Mouse (Mus musculus): Measurements from ENCODE around the gene Zfp456. TPM values are rescaled to one million over a fixed set of nuclear protein-coding genes. Genes with fewer than 3 reads are reported as not detected.
A peak's percentile ranks its signal among the peaks of the same experiment; 100 is the strongest.
"Not testable (repeated sequence)": the region's sequence is repeated elsewhere in the genome, so short reads cannot be mapped to it uniquely, and the experiment has no call there.

Zfp456 gene
- 0.36 and 0.47 TPM in 2 replicates for polyA plus RNA-seq (2015; fragmentation: Nextera tagmentation; extraction: Ambion mirVana)

DNA sequence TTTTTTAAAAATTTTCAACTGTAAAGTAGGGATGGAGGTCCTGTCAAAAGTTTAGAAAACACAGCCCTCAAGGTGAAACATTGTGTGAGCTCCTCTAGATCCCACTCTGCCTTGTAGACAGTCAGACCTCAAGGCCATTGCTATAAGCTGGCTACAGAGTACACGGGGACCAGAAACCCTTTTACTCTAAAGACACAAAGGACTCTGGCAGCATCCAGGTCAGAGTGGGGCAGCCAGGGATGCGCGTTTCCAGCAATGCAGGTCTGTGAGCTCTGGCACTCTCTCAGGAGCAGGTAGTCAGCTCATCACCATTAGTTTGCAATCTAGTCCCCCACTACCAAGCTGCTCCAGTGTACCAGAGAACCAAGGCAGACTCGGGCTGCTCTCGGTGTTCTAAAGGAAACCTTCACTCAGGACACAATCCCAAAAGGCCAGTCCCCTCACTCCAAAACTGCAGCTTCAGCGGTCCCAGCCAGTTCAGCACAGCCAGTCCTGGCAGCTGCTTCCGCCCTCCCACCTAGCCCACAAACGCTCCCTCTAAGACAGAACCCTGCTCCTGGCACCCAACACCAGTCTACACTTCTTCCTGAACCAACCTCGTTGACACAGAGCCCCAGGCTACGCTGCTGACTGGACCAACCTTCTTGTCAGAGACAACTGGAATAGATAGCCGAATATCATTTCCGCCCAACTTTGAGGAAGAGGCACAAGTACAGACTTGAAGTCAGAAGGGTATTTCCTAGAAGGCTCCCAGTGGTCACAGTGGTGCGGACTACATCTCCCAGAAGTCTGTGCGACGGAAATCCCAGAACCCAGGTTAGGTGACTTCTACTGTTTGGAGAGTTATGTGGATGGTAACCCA lies at the start of gene Zfp456, which contains the start of gene Gm28041:
Gene Zfp456 (minus strand): TSS at position 761 of the 862 bp plus-strand sequence.
Gene Gm28041 (minus strand): TSS at position 684 of the 862 bp plus-strand sequence.
- Histone ChIP-seq H3K9ac (ENCODE audit: low read depth, low read length) (peak within 1 kb of the TSS; percentile 58), H3K4me3 (ENCODE audit: low read depth, low read length) (peak within 1 kb of the TSS; percentile 64), H3K4me2 (ENCODE audit: low read depth, low read length) (peak within 1 kb of the TSS; percentile 72)
- H3K27ac ChIP-seq (ENCODE audit: low read length); H3K4me1 ChIP-seq (ENCODE audit: control insufficient read depth, low read depth, low read length); H3K9me3 ChIP-seq (replicated peaks; ENCODE audit: control insufficient read depth, low read length); H3K36me3 ChIP-seq (ENCODE audit: control insufficient read depth, insufficient read depth); H3K27me3 ChIP-seq (ENCODE audit: control insufficient read depth, insufficient read depth, low read depth, low read length): not testable (repeated sequence)
- peak; percentile 91 for ATAC-seq (ENCODE audit: low read depth)
- 9% methylated on average over 13 of the region's 15 CpGs for WGBS (ENCODE audit: insufficient replicate concordance)

DNA sequence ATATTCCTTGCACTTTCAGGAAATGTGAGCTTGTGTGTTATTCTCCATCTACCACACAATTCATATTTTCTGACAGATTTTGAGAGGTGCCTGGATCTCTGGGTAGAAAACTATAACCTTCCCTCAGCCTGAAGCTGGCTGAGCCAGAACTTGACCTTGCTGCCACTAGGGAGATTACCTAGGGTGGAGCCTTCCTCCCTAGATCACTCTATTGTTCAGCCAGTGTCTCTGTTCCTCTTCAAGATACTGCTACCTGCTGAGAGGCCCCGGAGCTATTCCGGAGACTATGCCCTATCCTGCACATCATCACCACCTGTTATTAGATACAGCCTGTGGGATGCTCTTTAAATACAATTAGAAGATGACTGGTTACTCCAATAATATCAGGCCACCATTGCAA lies 46.9 kb upstream of the Zfp456 start:
- H3K4me3 ChIP-seq (ENCODE audit: low read depth, low read length); H3K27ac ChIP-seq (ENCODE audit: low read length); H3K9me3 ChIP-seq (replicated peaks; ENCODE audit: control insufficient read depth, low read length); ATAC-seq (ENCODE audit: low read depth); H3K4me1 ChIP-seq (ENCODE audit: control insufficient read depth, low read depth, low read length); H3K9ac ChIP-seq (ENCODE audit: low read depth, low read length); H3K27me3 ChIP-seq (ENCODE audit: control insufficient read depth, insufficient read depth, low read depth, low read length); H3K4me2 ChIP-seq (ENCODE audit: low read depth, low read length); H3K36me3 ChIP-seq (ENCODE audit: control insufficient read depth, insufficient read depth): not testable (repeated sequence)
- WGBS (ENCODE audit: insufficient replicate concordance) = 80% methylated on average over 2 of the region's 2 CpGs

DNA sequence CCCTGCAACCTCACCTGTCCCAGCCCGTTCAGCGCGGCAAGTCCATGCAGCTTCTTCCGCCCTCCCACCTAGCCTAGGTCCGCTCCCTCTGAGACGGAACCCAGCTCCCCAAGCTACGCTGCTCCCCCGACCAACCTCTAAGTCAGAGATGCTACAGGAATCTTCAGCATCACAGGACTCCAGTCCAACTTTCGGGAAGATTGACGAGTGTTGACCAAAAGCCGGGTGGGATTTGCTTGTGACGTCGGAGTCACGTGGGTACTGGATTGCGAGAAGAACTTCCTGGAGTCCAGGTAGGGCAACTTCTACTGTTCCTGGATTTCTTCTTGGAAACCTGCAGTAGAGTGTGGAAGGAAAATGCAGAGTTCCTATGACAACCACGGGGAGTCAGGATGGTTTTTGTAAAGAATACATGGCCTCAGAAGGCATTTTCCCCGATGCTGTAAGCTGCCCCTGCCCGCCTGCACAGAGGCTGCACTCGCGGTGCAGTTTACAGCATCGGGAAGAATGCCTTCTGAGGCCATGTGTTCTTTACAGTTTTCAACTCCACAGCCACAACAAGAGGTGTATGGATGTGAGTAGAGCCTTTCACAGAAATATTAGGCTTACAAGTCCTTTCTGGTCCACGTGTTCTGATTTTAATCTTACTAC lies 45.7 kb upstream of the Zfp456 start, which contains the start of gene Zfp459:
Gene Zfp459 (minus strand): TSS at position 212 of the 651 bp plus-strand sequence.
- 3% methylated on average over 22 of the region's 22 CpGs for WGBS (ENCODE audit: insufficient replicate concordance)
- H3K36me3 ChIP-seq (ENCODE audit: control insufficient read depth, insufficient read depth) = no peaks in the 10 kb centered on the region
- peak within 1 kb of the TSS; percentile 59 for H3K9ac ChIP-seq (ENCODE audit: low read depth, low read length)
- H3K27me3 ChIP-seq (ENCODE audit: control insufficient read depth, insufficient read depth, low read depth, low read length) = no peaks in the 10 kb centered on the region
- H3K4me1 ChIP-seq (ENCODE audit: control insufficient read depth, low read depth, low read length) = peaks cover 6% of the 10 kb centered on the region
- peak within 1 kb of the TSS; percentile 84 for H3K4me2 ChIP-seq (ENCODE audit: low read depth, low read length)
- no peak within 1 kb of the TSS for H3K27ac ChIP-seq (ENCODE audit: low read length)
- H3K4me3 ChIP-seq (ENCODE audit: low read depth, low read length) = peak within 1 kb of the TSS; percentile 68
- ATAC-seq (ENCODE audit: low read depth) = peak; percentile 59
- no peaks in the 10 kb centered on the region for H3K9me3 ChIP-seq (replicated peaks; ENCODE audit: control insufficient read depth, low read length)

DNA sequence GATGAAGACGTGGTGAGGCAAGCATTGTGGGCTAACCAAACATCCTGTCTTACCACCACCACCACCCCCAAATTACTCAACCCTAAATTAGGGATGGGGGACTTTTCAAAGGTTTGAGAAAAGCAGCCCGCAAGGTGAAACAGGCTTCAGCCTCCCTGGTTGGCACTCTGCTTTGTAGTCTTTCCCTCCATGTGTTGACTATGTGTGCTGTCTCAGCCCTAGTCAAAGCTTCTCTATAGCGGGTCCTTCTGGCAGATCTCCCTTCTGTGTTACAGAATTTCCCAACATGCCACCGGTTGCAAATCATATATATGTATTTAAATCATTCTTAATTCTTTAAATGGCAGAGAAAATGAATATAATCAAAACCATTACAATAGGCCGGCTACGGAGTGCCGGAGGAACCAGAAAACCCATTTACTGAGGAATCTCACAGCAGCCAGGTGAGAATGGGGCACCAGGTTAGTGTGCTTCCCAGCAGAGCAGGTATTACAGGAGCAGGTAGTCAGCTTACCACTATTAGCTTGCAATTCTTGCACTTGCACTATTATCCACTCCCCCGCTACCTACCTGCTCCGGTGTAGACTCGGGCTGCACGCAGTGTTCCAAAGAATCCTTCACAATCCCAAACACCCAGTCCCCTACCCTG lies 45.1 kb upstream of the Zfp456 start:
- H3K4me1 ChIP-seq (ENCODE audit: control insufficient read depth, low read depth, low read length) = peaks cover 6% of the 10 kb centered on the region
- no peak overlapping the region for H3K27ac ChIP-seq (ENCODE audit: low read length)
- WGBS (ENCODE audit: insufficient replicate concordance) = 30% methylated on average over 11 of the region's 11 CpGs
- no peaks in the 10 kb centered on the region for H3K27me3 ChIP-seq (ENCODE audit: control insufficient read depth, insufficient read depth, low read depth, low read length)
- no peaks in the 10 kb centered on the region for H3K9me3 ChIP-seq (replicated peaks; ENCODE audit: control insufficient read depth, low read length)
- H3K4me3 ChIP-seq (ENCODE audit: low read depth, low read length) = peak overlapping the region; percentile 68
- peak overlapping the region; percentile 84 for H3K4me2 ChIP-seq (ENCODE audit: low read depth, low read length)
- ATAC-seq (ENCODE audit: low read depth) = no peak
- no peaks in the 10 kb centered on the region for H3K36me3 ChIP-seq (ENCODE audit: control insufficient read depth, insufficient read depth)
- peak overlapping the region; percentile 59 for H3K9ac ChIP-seq (ENCODE audit: low read depth, low read length)

DNA sequence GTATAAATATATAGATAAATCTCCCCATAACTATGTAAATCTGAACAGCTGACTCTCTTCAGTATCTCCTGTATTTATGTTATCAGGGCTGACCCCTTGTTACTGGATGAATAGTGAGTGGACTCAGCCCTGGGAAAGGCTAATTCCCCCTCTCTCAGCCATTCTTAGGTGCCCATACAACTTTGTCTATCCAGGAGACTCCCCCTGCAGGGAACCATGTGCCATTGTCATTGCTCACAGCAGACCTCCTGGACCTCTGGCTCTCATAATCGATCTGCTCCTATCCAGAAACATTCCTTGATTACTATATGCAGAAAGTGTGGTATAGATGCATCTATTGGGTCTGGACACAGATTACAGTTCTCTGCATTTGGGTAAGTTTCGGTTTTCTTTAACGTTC lies 41.2 kb upstream of the Zfp456 start:
- WGBS (ENCODE audit: insufficient replicate concordance) = 75% methylated on average over 3 of the region's 3 CpGs
- Histone ChIP-seq H3K27ac (ENCODE audit: low read length) (no peak overlapping the region), H3K36me3 (ENCODE audit: control insufficient read depth, insufficient read depth) (no peaks in the 10 kb centered on the region), H3K9ac (ENCODE audit: low read depth, low read length) (no peak overlapping the region), H3K4me3 (ENCODE audit: low read depth, low read length) (no peak overlapping the region), H3K4me2 (ENCODE audit: low read depth, low read length) (no peak overlapping the region), H3K4me1 (ENCODE audit: control insufficient read depth, low read depth, low read length) (peaks cover 6% of the 10 kb centered on the region), H3K27me3 (ENCODE audit: control insufficient read depth, insufficient read depth, low read depth, low read length) (no peaks in the 10 kb centered on the region), H3K9me3 (replicated peaks; ENCODE audit: control insufficient read depth, low read length) (no peaks in the 10 kb centered on the region)
- no peak for ATAC-seq (ENCODE audit: low read depth)

DNA sequence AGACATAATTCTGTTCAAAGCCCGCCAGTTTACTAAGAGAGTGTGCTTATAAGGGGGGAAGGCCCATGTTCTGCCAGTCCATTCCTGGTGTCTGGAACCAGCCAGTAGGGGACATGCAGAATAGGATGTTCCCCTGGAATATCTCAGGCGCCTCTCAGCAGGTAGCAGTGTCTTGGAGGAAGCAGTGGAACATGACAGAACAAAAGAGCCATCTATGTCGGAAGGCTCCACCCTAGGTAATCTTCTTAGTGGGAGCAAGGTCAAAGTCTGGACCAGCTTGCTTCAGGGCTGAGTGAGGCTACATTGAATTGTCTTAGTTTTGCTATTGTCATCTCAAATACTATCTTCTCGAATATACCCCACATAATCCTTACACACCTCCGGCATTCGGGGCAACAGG lies 40.1 kb upstream of the Zfp456 start:
- Histone ChIP-seq H3K36me3 (ENCODE audit: control insufficient read depth, insufficient read depth) (no peaks in the 10 kb centered on the region), H3K27ac (ENCODE audit: low read length) (no peak overlapping the region), H3K27me3 (ENCODE audit: control insufficient read depth, insufficient read depth, low read depth, low read length) (no peaks in the 10 kb centered on the region), H3K4me1 (ENCODE audit: control insufficient read depth, low read depth, low read length) (peaks cover 2% of the 10 kb centered on the region), H3K9me3 (replicated peaks; ENCODE audit: control insufficient read depth, low read length) (no peaks in the 10 kb centered on the region), H3K9ac (ENCODE audit: low read depth, low read length) (no peak overlapping the region), H3K4me3 (ENCODE audit: low read depth, low read length) (no peak overlapping the region), H3K4me2 (ENCODE audit: low read depth, low read length) (no peak overlapping the region)
- ATAC-seq (ENCODE audit: low read depth) = no peak
- WGBS (ENCODE audit: insufficient replicate concordance) = 74% methylated on average over 6 of the region's 6 CpGs

DNA sequence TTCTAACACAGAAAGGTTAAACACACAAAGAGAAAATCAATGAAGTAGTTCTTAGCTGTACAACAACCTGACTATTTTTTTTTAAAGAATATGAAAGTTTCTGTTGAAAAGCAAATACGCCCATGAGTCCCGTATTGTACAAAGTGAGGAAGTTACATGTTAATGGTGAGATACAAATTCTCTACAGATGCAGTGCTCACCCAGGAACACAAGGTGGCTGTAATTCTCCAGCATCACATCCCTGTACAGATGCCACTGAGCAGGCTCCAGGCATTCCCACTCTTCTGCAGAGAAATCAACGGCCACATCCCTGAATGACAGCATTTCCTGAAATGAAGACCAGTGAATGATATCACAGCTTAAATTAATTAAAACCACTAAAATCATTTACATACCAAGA lies 38.0 kb upstream of the Zfp456 start:
- ATAC-seq (ENCODE audit: low read depth); H3K4me3 ChIP-seq (ENCODE audit: low read depth, low read length); H3K27ac ChIP-seq (ENCODE audit: low read length); H3K9ac ChIP-seq (ENCODE audit: low read depth, low read length); H3K9me3 ChIP-seq (replicated peaks; ENCODE audit: control insufficient read depth, low read length); H3K4me1 ChIP-seq (ENCODE audit: control insufficient read depth, low read depth, low read length); H3K36me3 ChIP-seq (ENCODE audit: control insufficient read depth, insufficient read depth); H3K4me2 ChIP-seq (ENCODE audit: low read depth, low read length); H3K27me3 ChIP-seq (ENCODE audit: control insufficient read depth, insufficient read depth, low read depth, low read length): not testable (repeated sequence)
- 60% methylated on average over 3 of the region's 3 CpGs for WGBS (ENCODE audit: insufficient replicate concordance)

DNA sequence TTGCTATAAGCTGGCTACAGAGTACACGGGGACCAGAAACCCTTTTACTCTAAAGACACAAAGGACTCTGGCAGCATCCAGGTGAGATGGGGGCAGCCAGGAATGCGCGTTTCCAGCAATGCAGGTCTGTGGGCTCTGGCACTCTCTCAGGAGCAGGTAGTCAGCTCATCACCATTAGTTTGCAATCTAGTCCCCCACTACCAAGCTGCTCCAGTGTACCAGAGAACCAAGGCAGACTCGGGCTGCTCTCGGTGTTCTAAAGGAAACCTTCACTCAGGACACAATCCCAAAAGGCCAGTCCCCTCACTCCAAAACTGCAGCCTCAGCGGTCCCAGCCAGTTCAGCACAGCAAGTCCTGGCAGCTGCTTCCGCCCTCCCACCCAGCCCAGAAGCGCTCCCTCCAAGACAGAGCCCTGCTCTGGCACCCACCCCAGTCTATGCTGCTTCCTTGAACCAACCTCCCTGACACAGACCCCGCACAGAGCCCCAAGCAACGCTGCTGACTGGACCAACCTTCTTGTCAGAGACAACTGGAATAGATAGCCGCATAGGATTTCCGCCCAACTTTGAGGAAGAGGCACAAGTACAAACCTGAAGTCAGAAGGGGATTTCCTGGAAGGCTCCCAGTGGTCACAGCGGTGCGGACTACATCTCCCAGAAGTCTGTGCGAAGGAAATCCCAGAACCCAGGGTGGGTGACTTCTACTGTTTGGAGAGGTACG lies 23.7 kb upstream of the Zfp456 start, which contains the start of gene Zfp429:
Gene Zfp429 (minus strand): TSS at position 637 of the 721 bp plus-strand sequence.
- H3K36me3 ChIP-seq (ENCODE audit: control insufficient read depth, insufficient read depth); H3K4me1 ChIP-seq (ENCODE audit: control insufficient read depth, low read depth, low read length); H3K27me3 ChIP-seq (ENCODE audit: control insufficient read depth, insufficient read depth, low read depth, low read length); H3K27ac ChIP-seq (ENCODE audit: low read length); H3K9me3 ChIP-seq (replicated peaks; ENCODE audit: control insufficient read depth, low read length): not testable (repeated sequence)
- peak; percentile 88 for ATAC-seq (ENCODE audit: low read depth)
- H3K9ac ChIP-seq (ENCODE audit: low read depth, low read length) = peak within 1 kb of the TSS; percentile 68
- peak within 1 kb of the TSS; percentile 70 for H3K4me3 ChIP-seq (ENCODE audit: low read depth, low read length)
- 3% methylated on average over 14 of the region's 16 CpGs for WGBS (ENCODE audit: insufficient replicate concordance)
- peak within 1 kb of the TSS; percentile 63 for H3K4me2 ChIP-seq (ENCODE audit: low read depth, low read length)

Measured in liver, embryonic 16.5 days (tissue).